Mouse (Mus musculus): Measurements from ENCODE around the gene Zfp940. TPM values are rescaled to one million over a fixed set of nuclear protein-coding genes. Genes with fewer than 3 reads are reported as not detected.

Gene Zfp940
- polyA plus RNA-seq, 1 experiment from 2014 or later: 12.4 TPM

GRCm38 (mm10) chr7:29785023-29785422 lies 68.4 kb downstream of the Zfp940 start:
- peak overlapping the region; percentile 78 for H3K4me3 ChIP-seq (ENCODE audit: low read depth, low read length)
- 72% methylated on average over 8 of the region's 8 CpGs for WGBS
- no peaks in the 10 kb centered on the region for H3K27me3 ChIP-seq (ENCODE audit: control insufficient read depth, insufficient read depth, low read length)
- H3K4me2 ChIP-seq (replicated peaks; ENCODE audit: low read depth, low read length): peak overlapping the region; percentile 78
- H3K27ac ChIP-seq (ENCODE audit: low read depth, low read length): no peak overlapping the region
- no peaks in the 10 kb centered on the region for H3K4me1 ChIP-seq (replicated peaks; ENCODE audit: control insufficient read depth, insufficient read depth, low read length)
- H3K9ac ChIP-seq (ENCODE audit: low read depth, low read length): no peak overlapping the region; the same call in 1 of the 2 replicates
- H3K36me3 ChIP-seq (ENCODE audit: control insufficient read depth, insufficient read depth, low read length): 0 out of 2 replicates have a peak, but pooled peaks cover 4% of the 10 kb centered on the region
- H3K9me3 ChIP-seq (ENCODE audit: control insufficient read depth, low read length): no peaks in the 10 kb centered on the region
- DNase-seq (ENCODE audit: low spot score) (peak; percentile 6), ATAC-seq (ENCODE audit: low FRiP score) (no peak)

- ATAC-seq (ENCODE audit: low FRiP score): peak; percentile 98
- Histone ChIP-seq H3K9me3 (ENCODE audit: control insufficient read depth, low read length) (no peaks in the 10 kb centered on the region), H3K4me1 (replicated peaks; ENCODE audit: control insufficient read depth, insufficient read depth, low read length) (no peaks in the 10 kb centered on the region), H3K27ac (ENCODE audit: low read depth, low read length) (peak within 1 kb of the TSS; percentile 89), H3K4me2 (replicated peaks; ENCODE audit: low read depth, low read length) (peak within 1 kb of the TSS; percentile 78), H3K9ac (ENCODE audit: low read depth, low read length) (peak within 1 kb of the TSS; percentile 92), H3K4me3 (ENCODE audit: low read depth, low read length) (peak within 1 kb of the TSS; percentile 78), H3K27me3 (ENCODE audit: control insufficient read depth, insufficient read depth, low read length) (no peaks in the 10 kb centered on the region), H3K36me3 (ENCODE audit: control insufficient read depth, insufficient read depth, low read length) (no peaks in the 10 kb centered on the region)
- 1% methylated on average over 43 of the region's 45 CpGs for WGBS
- peak; percentile 95 for DNase-seq (ENCODE audit: low spot score)
Observed at GRCm38 (mm10) chr7:29783871-29784551, 69.5 kb downstream of the Zfp940 start, which contains the start of gene Zfp30. Gene Zfp30 (plus strand): TSS chr7:29783998.

Other genes with a start within 250 kb of the Zfp940 start
- not detected in 2 replicates for gene Catsperg2, start 126.6 kb downstream of the Zfp940 start, polyA plus RNA-seq (2014; fragmentation: Nextera tagmentation; extraction: Ambion mirVana)
- gene Zfp84, start 85.1 kb downstream of the Zfp940 start, polyA plus RNA-seq (2014; fragmentation: Nextera tagmentation; extraction: Ambion mirVana): 17.9 and 19.1 TPM in 2 replicates
- gene Zfp30, start 69.7 kb downstream of the Zfp940 start, polyA plus RNA-seq (2014; fragmentation: Nextera tagmentation; extraction: Ambion mirVana): 8.2 and 8.5 TPM in 2 replicates
- 19.7 and 24.7 TPM in 2 replicates for gene Zfp790, start 37.6 kb downstream of the Zfp940 start, polyA plus RNA-seq (2014; fragmentation: Nextera tagmentation; extraction: Ambion mirVana)
- gene Zfp420, start 6.3 kb upstream of the Zfp940 start, polyA plus RNA-seq (2014; fragmentation: Nextera tagmentation; extraction: Ambion mirVana): 11.7 and 13.5 TPM in 2 replicates
- gene Zfp27, start 52.9 kb upstream of the Zfp940 start, polyA plus RNA-seq (2014; fragmentation: Nextera tagmentation; extraction: Ambion mirVana): 12.8 and 14.4 TPM in 2 replicates
- 8.2 and 8.8 TPM in 2 replicates for gene Zfp383, start 54.6 kb upstream of the Zfp940 start, polyA plus RNA-seq (2014; fragmentation: Nextera tagmentation; extraction: Ambion mirVana)
- gene Zfp74, start 100.4 kb upstream of the Zfp940 start, polyA plus RNA-seq (2014; fragmentation: Nextera tagmentation; extraction: Ambion mirVana): 12.5 and 13.7 TPM in 2 replicates
- gene Zfp568, start 130.3 kb upstream of the Zfp940 start, polyA plus RNA-seq (2014; fragmentation: Nextera tagmentation; extraction: Ambion mirVana): 15.0 and 18.0 TPM in 2 replicates
- gene Zfp14, start 197.7 kb upstream of the Zfp940 start, polyA plus RNA-seq (2014; fragmentation: Nextera tagmentation; extraction: Ambion mirVana): 5.6 and 7.6 TPM in 2 replicates
- gene Zfp82, start 219.2 kb upstream of the Zfp940 start, polyA plus RNA-seq (2014; fragmentation: Nextera tagmentation; extraction: Ambion mirVana): 8.3 and 8.6 TPM in 2 replicates
- gene Gm26920, start 236.7 kb upstream of the Zfp940 start, polyA plus RNA-seq (2014; fragmentation: Nextera tagmentation; extraction: Ambion mirVana): 0.89 and 1.7 TPM in 2 replicates
- 14.6 and 15.6 TPM in 2 replicates for gene Zfp566, start 236.9 kb upstream of the Zfp940 start, polyA plus RNA-seq (2014; fragmentation: Nextera tagmentation; extraction: Ambion mirVana)
- 128 and 132 TPM in 2 replicates for gene Zfp260, start 241.1 kb upstream of the Zfp940 start, polyA plus RNA-seq (2014; fragmentation: Nextera tagmentation; extraction: Ambion mirVana)

Data from hindbrain, embryonic 11.5 days (tissue).